Mouse (Mus musculus): ENCODE data around the gene Catip. TPM values are rescaled to one million over a fixed set of nuclear protein-coding genes. Genes with fewer than 3 reads are reported as not detected.

The Catip gene
- polyA plus RNA-seq, 1 experiment: 0.59 TPM

DNA sequence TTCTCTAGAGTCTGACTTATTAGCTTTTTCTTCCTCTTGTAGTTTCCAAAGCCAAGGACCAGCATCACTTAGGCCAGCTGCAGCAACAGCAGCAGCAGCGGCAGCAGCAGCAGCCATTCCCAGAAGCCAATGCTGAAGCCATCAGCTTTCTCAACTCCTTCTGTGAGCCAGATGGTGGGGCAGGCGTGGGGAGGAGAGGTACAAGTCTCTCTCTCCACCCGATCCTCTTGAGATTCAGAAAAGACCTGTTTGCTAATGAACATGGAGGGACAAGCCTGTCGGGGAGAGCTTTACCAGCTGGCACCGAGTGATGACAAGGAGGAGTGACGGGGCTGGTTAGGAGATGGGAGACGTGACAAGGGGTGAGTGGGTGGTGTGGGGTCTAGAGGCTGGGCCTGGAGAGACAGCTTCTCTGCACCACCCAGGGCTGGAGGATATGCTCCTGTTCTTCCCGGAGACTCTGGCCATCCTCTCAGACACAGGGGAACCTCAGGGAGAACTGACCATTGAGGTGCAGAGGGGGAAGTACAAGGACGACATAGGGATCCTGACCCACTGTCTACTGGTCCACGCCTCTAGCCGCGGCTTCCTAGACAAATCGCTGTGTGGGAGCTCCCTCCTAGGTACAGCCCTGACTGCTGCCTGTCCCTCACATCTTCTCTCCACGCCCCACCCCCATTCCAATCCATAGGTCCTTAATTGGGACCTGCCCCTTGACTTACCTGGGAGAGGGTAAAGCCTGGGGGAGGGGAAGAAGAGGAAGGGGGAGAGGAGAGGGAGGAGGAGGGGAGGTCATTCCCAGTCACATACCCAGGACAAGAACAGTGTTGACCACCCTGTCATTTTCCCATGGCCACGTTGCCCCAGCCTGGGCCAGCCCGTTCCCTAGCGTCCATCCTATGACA is 669 bp downstream of the Catip start:
- Histone ChIP-seq H3K4me1 (peaks cover 54% of the 10 kb centered on the region), H3K36me3 (replicated peaks; ENCODE audit: low read length) (no peaks in the 10 kb centered on the region), H3K9me3 (no peaks in the 10 kb centered on the region), H3K4me3 (replicated peaks) (no peak overlapping the region), H3K27me3 (replicated peaks) (peaks cover 43% of the 10 kb centered on the region)
- TF ChIP-seq FLI1 (IDR thresholded peaks at IDR 0.05; ENCODE audit: low read length) (no peak), GATA1 (IDR thresholded peaks at IDR 0.05; ENCODE audit: borderline replicate concordance, low read length) (no peak)

DNA sequence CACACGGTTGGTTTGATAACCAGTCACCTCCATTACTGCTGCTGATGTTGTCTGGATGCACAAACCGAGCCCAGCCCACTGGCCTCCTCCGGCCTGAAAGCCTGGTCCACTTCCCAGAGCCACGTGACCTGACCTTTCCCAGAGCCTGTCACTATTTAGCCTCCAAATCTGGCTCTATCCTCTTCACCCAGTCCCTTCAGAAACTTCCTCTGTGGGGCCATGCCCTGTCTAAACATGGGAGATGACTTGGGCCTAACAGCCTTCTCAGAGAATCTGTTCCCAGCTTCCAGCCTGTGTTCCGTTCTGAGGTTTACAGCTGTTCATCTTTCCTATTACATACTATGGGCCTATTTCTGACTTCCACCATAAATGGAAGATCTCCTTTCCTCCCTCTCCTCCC is 1.5 kb downstream of the Catip start:
- TF ChIP-seq GATA1 (IDR thresholded peaks at IDR 0.05; ENCODE audit: borderline replicate concordance, low read length) (no peak), FLI1 (IDR thresholded peaks at IDR 0.05; ENCODE audit: low read length) (no peak)
- H3K27me3 ChIP-seq (replicated peaks): peaks cover 48% of the 10 kb centered on the region
- H3K4me1 ChIP-seq: peaks cover 62% of the 10 kb centered on the region
- H3K36me3 ChIP-seq (replicated peaks; ENCODE audit: low read length): no peaks in the 10 kb centered on the region
- no peaks in the 10 kb centered on the region for H3K9me3 ChIP-seq
- no peak overlapping the region for H3K4me3 ChIP-seq (replicated peaks)

DNA sequence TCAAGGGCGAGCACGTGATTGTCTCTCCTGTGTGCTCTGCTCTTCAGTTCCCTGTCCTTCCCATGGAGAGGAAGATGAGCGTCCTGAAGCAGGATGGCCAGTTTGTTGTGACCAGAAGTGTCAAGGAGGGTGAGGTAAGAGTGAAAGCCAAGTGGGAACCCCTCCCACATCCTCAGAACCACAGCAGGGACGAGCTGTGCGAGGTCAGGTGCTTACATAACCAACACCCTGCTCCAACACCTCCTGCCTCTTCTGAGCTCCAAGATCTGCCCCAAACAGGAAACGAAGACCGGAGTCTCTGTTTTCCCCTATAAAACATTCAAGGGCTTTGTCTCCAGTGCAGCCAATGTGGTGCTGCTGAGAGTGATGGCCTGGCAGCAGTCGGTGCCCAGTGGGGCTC is 2.4 kb downstream of the Catip start:
- Histone ChIP-seq H3K27me3 (replicated peaks) (peaks cover 47% of the 10 kb centered on the region), H3K4me1 (peaks cover 67% of the 10 kb centered on the region), H3K4me3 (replicated peaks) (no peak overlapping the region), H3K9me3 (no peaks in the 10 kb centered on the region), H3K36me3 (replicated peaks; ENCODE audit: low read length) (no peaks in the 10 kb centered on the region)
- TF ChIP-seq FLI1 (IDR thresholded peaks at IDR 0.05; ENCODE audit: low read length) (no peak), GATA1 (IDR thresholded peaks at IDR 0.05; ENCODE audit: borderline replicate concordance, low read length) (no peak)

DNA sequence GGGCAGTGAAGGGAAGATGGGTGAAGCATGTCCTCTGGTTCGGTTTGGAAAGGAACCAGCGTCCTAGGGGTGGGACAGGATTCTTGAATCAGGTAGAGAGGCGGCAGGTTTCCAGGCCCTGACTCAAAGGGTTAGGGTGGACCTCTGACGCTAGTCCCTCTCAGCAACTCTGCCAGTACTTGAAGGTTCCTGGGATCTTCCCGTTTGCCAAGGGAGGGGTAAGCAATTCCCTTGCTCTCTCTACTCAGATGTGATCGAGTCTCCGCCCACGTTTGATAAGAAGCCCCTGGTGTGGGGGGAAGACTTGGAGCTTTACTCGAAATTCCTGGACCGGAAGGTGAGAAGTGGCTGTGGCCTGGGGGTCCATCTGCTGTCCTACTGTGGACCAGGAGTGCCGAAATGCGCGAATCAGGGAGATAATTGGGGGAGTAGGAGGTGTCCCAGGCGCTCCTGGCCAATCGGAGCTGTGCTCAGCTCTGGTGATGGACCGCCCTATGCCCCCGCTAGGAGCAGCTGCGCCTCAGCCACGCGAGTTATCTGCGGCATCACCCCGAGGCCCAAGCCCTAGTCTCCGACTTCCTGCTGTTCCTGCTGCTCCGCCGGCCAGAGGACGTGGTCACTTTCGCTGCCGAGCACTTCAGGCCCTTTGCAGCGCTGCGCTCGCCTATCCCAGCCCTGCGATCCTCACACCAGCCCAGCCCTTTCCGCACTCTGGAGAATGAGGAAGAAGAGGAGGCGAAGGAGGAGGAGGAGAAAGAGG is 6.2 kb downstream of the Catip start:
- H3K9me3 ChIP-seq: no peaks in the 10 kb centered on the region
- peaks cover 52% of the 10 kb centered on the region for H3K27me3 ChIP-seq (replicated peaks)
- TF ChIP-seq FLI1 (IDR thresholded peaks at IDR 0.05; ENCODE audit: low read length): no peak
- no peak for TF ChIP-seq GATA1 (IDR thresholded peaks at IDR 0.05; ENCODE audit: borderline replicate concordance, low read length)
- H3K36me3 ChIP-seq (replicated peaks; ENCODE audit: low read length): no peaks in the 10 kb centered on the region
- peaks cover 60% of the 10 kb centered on the region for H3K4me1 ChIP-seq
- peak overlapping the region; percentile 86 for H3K4me3 ChIP-seq (replicated peaks)

DNA sequence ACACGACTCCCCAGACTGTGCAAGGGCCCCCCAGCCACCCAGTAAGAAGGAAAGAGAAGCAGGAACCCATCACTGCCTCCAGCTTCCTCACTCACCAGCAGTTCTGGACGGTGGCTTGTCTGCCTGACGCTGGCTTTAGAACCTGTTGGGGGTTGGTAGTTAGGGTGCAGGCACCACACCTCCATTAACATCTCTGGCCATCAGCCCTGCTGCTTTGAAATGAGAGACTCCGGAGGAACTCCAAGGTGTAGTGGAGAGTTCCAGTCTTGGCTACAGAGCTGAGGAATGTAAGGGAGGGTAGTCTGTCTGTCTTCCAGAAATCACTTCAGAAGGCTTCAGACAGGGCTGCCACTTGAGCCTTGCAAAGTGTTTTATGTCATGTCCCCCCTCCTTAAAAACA is 8.1 kb downstream of the Catip start:
- Histone ChIP-seq H3K9me3 (no peaks in the 10 kb centered on the region), H3K4me3 (replicated peaks) (no peak overlapping the region), H3K27me3 (replicated peaks) (peaks cover 40% of the 10 kb centered on the region), H3K36me3 (replicated peaks; ENCODE audit: low read length) (no peaks in the 10 kb centered on the region), H3K4me1 (peaks cover 55% of the 10 kb centered on the region)
- TF ChIP-seq GATA1 (IDR thresholded peaks at IDR 0.05; ENCODE audit: borderline replicate concordance, low read length): no peak
- no peak for TF ChIP-seq FLI1 (IDR thresholded peaks at IDR 0.05; ENCODE audit: low read length)

DNA sequence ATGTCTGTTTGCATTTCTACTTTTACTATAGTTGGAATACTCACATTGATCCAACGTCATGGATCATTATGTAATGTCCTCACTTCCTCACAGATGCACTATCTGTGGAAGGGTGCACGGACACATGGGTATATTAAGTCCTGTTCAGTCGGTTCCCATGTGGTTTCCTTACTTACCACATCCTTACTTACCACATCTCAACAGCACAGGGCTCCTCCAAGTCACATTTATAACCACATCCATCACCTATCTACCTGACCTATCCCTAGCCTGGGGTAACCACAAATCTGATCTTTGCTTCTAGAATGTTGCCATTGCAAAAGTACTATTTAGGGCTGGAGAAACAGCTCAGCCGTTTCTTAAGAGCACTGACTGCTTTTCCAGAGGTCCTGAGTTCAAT is 11.5 kb downstream of the Catip start:
- no peaks in the 10 kb centered on the region for H3K36me3 ChIP-seq (replicated peaks; ENCODE audit: low read length)
- TF ChIP-seq FLI1 (IDR thresholded peaks at IDR 0.05; ENCODE audit: low read length) (no peak), GATA1 (IDR thresholded peaks at IDR 0.05; ENCODE audit: borderline replicate concordance, low read length) (no peak)
- no peaks in the 10 kb centered on the region for H3K9me3 ChIP-seq
- peaks cover 38% of the 10 kb centered on the region for H3K27me3 ChIP-seq (replicated peaks)
- peaks cover 62% of the 10 kb centered on the region for H3K4me1 ChIP-seq
- no peak overlapping the region for H3K4me3 ChIP-seq (replicated peaks)

DNA sequence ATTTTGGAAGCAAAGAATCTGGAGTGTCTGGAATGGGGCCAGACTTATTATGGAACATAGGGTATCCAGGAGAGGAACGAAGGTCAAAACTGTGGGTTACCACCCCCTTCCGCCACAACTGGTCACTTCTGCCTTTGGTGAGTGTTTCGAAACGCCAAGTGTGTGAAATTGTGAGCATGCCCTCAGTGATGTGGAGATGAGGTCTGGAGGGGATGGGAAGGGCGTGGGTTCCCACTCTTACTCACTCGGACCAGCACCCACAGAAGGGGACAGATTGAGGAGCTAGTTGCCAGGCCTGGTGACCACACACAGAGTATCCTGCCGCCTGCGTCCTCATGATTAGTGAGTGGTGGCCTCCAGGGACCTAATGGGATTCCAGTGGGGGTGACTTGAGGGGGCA is 13.1 kb downstream of the Catip start, which contains the start of gene Slc11a1:
Slc11a1 (plus strand) TSS at position 216 of the 400 bp plus-strand sequence.
- TF ChIP-seq FLI1 (IDR thresholded peaks at IDR 0.05; ENCODE audit: low read length) (no peak), GATA1 (IDR thresholded peaks at IDR 0.05; ENCODE audit: borderline replicate concordance, low read length) (no peak)
- peak within 1 kb of the TSS; percentile 69 for H3K4me3 ChIP-seq (replicated peaks)
- no peaks in the 10 kb centered on the region for H3K36me3 ChIP-seq (replicated peaks; ENCODE audit: low read length)
- H3K9me3 ChIP-seq: no peaks in the 10 kb centered on the region
- H3K27me3 ChIP-seq (replicated peaks): peaks cover 36% of the 10 kb centered on the region
- H3K4me1 ChIP-seq: peaks cover 68% of the 10 kb centered on the region

DNA sequence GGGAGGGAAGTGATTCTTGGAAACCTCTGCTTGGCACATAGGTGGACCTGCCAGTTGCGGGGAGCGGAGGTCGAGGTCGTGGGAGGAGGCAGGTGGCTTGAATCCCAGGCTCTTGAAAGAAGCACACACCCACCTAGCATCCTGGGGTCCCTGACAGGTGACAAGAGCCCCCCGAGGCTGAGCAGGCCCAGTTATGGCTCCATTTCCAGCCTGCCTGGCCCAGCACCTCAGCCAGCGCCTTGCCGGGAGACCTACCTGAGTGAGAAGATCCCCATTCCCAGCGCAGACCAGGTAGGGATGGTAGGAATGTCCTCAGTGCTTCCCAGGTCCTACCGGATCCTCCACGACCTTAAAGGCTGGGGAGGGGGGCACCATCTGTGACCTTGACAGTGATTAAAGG is 13.7 kb downstream of the Catip start:
- TF ChIP-seq FLI1 (IDR thresholded peaks at IDR 0.05; ENCODE audit: low read length) (no peak), GATA1 (IDR thresholded peaks at IDR 0.05; ENCODE audit: borderline replicate concordance, low read length) (no peak)
- Histone ChIP-seq H3K36me3 (replicated peaks; ENCODE audit: low read length) (no peaks in the 10 kb centered on the region), H3K4me3 (replicated peaks) (peak overlapping the region; percentile 69), H3K27me3 (replicated peaks) (peaks cover 35% of the 10 kb centered on the region), H3K4me1 (peaks cover 71% of the 10 kb centered on the region), H3K9me3 (no peaks in the 10 kb centered on the region)

DNA sequence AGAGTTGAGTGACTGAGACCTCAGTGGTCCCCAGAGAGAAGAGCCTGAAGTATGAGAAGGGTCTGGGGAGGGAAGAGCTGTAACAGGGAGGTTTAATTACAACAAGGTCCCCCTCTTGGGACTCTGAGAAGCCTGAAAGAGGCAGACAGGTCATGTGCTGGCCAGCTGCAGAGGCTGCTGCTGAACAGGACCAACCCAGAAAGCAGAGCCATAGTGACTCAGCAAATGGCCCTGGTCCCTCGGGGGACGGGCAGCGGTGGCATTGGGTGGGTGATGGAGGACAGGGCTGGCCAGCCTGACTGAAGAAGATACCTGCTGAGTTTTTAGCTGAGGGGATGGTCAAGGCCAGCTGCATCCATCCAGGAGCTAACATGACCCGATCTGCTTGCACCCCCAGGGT is 14.5 kb downstream of the Catip start:
- TF ChIP-seq FLI1 (IDR thresholded peaks at IDR 0.05; ENCODE audit: low read length) (no peak), GATA1 (IDR thresholded peaks at IDR 0.05; ENCODE audit: borderline replicate concordance, low read length) (no peak)
- no peaks in the 10 kb centered on the region for H3K9me3 ChIP-seq
- peaks cover 31% of the 10 kb centered on the region for H3K27me3 ChIP-seq (replicated peaks)
- peak overlapping the region; percentile 79 for H3K4me3 ChIP-seq (replicated peaks)
- H3K36me3 ChIP-seq (replicated peaks; ENCODE audit: low read length): no peaks in the 10 kb centered on the region
- H3K4me1 ChIP-seq: peaks cover 79% of the 10 kb centered on the region

DNA sequence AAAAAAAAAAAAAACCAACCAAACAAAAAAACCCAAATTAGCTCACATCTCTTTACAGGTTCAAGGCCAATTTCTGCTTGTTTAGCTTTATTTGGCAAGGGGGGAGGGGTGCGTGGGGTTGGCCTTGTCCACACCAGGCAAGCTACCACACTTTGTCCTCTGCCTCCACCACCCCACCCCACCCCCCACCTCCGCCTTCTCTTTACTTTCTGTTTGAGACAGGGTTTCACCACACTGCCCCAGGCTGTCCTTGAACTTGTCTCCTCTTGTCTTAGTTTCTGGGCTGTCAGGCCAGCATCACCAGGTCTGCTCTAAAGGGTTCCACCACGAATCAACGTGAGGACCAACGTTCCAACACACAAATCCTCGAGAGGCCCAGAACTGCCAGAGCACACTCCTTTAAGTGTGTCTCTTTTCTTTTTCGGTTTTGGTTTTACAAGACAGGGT is 17.2 kb downstream of the Catip start:
- Histone ChIP-seq H3K4me1 (peaks cover 80% of the 10 kb centered on the region), H3K9me3 (no peaks in the 10 kb centered on the region)

More for the DNA sequence above, 17.2 kb downstream of the Catip start:
- H3K4me3 ChIP-seq (replicated peaks): no peak overlapping the region
- H3K27me3 ChIP-seq (replicated peaks): peaks cover 27% of the 10 kb centered on the region
- H3K36me3 ChIP-seq (replicated peaks; ENCODE audit: low read length): no peaks in the 10 kb centered on the region
- TF ChIP-seq FLI1 (IDR thresholded peaks at IDR 0.05; ENCODE audit: low read length) (no peak), GATA1 (IDR thresholded peaks at IDR 0.05; ENCODE audit: borderline replicate concordance, low read length) (no peak)
